Mouse (Mus musculus) forebrain, embryonic 11.5 days (tissue): ENCODE measurements around the gene Scgb2b21. TPM values are rescaled to one million over a fixed set of nuclear protein-coding genes. Genes with fewer than 3 reads are reported as not detected.
"Not testable (repeated sequence)": the region's sequence is repeated elsewhere in the genome, so short reads cannot be mapped to it uniquely, and the experiment has no call there.

Experiments used
- ATAC-seq: fragments of 200-750 bp; cut with Nextera tagmentation; replicated peaks from 2 replicates; pipeline ENCODE4 v1.8.0; 2017; ENCODE audit warnings: moderate TSS enrichment; ENCODE audit not compliant: low FRiP score
- DNase-seq: peaks from one replicate; pipeline ENCODE4 v3.0.0-alpha.2; 2017; ENCODE audit warnings: low spot score
- H3K27ac ChIP-seq: fragments of 300-500 bp; sonication (generic); 2 replicates; pipeline ENCODE4 v1.5.1; 2014; ENCODE audit warnings: low read depth, low read length
- H3K27me3 ChIP-seq: fragments of 300-500 bp; sonication (generic); 2 replicates; pipeline ENCODE4 v1.6.1; 2014; ENCODE audit warnings: mild to moderate bottlenecking, low read length, mixed read lengths; ENCODE audit not compliant: control insufficient read depth, insufficient read depth
- H3K36me3 ChIP-seq: fragments of 300-500 bp; sonication (generic); 2 replicates; pipeline ENCODE4 v1.6.1; 2014; ENCODE audit warnings: mild to moderate bottlenecking, low read length, moderate library complexity, mixed read lengths; ENCODE audit not compliant: control insufficient read depth, insufficient read depth
- H3K4me1 ChIP-seq: fragments of 300-500 bp; sonication (generic); replicated peaks from 2 replicates; pipeline ENCODE4 v1.6.1; 2014; ENCODE audit warnings: low read length, mixed read lengths; ENCODE audit not compliant: control insufficient read depth, insufficient read depth
- H3K4me2 ChIP-seq: fragments of 300-500 bp; sonication (generic); 2 replicates; pipeline ENCODE4 v1.6.1; 2014; ENCODE audit warnings: low read depth, mild to moderate bottlenecking, low read length, moderate library complexity, mixed read lengths; ENCODE audit not compliant: severe bottlenecking
- H3K4me3 ChIP-seq: fragments of 300-500 bp; sonication (generic); 2 replicates; pipeline ENCODE4 v1.5.1; 2014; ENCODE audit warnings: low read depth, low read length
- H3K9ac ChIP-seq: fragments of 300-500 bp; sonication (generic); 2 replicates; pipeline ENCODE4 v1.6.1; 2014; ENCODE audit warnings: low read length
- H3K9me3 ChIP-seq: fragments of 300-500 bp; sonication (generic); 2 replicates; pipeline ENCODE4 v1.6.1; 2016; ENCODE audit warnings: low read length, mixed read lengths; ENCODE audit not compliant: control insufficient read depth
- WGBS: fragments of 180-500 bp; shearing (Covaris S2); extraction: QIAGEN DNeasy Blood & Tissue Kit; methylation state at CpG from one replicate; pipeline ENCODE4 v1.1.7; 2014; 5-methylcytosine and 5-hydroxymethylcytosine counted together
- polyA plus RNA-seq: library from polyadenylated mRNA; unstranded; fragments of >200 nt; fragmentation: Nextera tagmentation; extraction: Ambion mirVana; gene quantifications from 2 replicates; pipeline ENCODE4 v1.2.1, GENCODE M21; 2014

Gene Scgb2b21
- not detected in 2 replicates for polyA plus RNA-seq

GRCm38 (mm10) chr7:33520358-33520757, at the start of gene Scgb2b21:
Gene Scgb2b21 (minus strand): TSS chr7:33520458.
- no peaks in the 10 kb centered on the region for H3K36me3 ChIP-seq
- H3K4me3 ChIP-seq, result no peak within 1 kb of the TSS
- H3K27ac ChIP-seq, result no peak within 1 kb of the TSS
- peaks cover 6% of the 10 kb centered on the region for H3K9me3 ChIP-seq
- H3K9ac ChIP-seq, result no peak within 1 kb of the TSS
- no peaks in the 10 kb centered on the region for H3K27me3 ChIP-seq
- DNase-seq (no peak), ATAC-seq (no peak)
- no peak within 1 kb of the TSS for H3K4me2 ChIP-seq
- H3K4me1 ChIP-seq, result no peaks in the 10 kb centered on the region

- H3K36me3 ChIP-seq, H3K27me3 ChIP-seq, H3K9me3 ChIP-seq, H3K4me3 ChIP-seq, DNase-seq, H3K4me1 ChIP-seq, H3K4me2 ChIP-seq, H3K27ac ChIP-seq, ATAC-seq, H3K9ac ChIP-seq: not testable (repeated sequence)
- WGBS, result 86% methylated on average over 12 of the region's 12 CpGs
Measured at GRCm38 (mm10) chr7:33543420-33543819, 23.2 kb upstream of the Scgb2b21 start.

Other genes with a start within 250 kb of the Scgb2b21 start
- gene Scgb2b19, start 240.1 kb downstream of the Scgb2b21 start, polyA plus RNA-seq, result not detected in 2 replicates
- gene Scgb1b19, start 233.2 kb downstream of the Scgb2b21 start, polyA plus RNA-seq, result not detected in 2 replicates
- not detected in 2 replicates for gene Scgb2b20, start 154.1 kb downstream of the Scgb2b21 start, polyA plus RNA-seq
- gene Scgb1b20, start 147.2 kb downstream of the Scgb2b21 start, polyA plus RNA-seq, result not detected in 2 replicates
- not detected in 2 replicates for gene Scgb2b24, start 218.9 kb upstream of the Scgb2b21 start, polyA plus RNA-seq
- not detected in 2 replicates for gene Scgb1b24, start 223.3 kb upstream of the Scgb2b21 start, polyA plus RNA-seq